Mouse (Mus musculus): ENCODE measurements around the gene Calhm5.
A peak's percentile ranks its signal among the peaks of the same experiment; 100 is the strongest.

The Calhm5 gene

DNA sequence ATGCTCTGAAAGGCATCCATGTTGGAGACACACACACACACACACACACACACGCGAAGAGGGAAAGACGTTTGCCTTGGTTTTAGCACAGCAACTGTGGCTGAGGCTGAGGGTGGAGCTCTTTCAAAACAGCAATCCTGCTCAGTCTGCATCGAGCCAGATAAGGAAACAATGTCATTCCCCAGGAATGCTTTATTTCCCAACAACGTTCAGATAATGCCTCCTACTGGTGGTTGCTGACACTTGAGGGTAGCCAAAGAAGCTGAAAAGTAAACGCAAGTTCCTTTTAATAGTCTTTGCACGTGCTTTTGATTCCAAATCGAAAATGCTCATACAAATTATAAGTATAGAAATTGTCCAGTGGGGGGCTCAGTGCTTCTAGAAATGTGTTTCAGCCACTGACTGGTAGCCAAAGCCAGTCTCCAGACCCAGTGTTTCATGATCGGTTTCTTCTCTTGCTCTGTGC, at the start of gene Calhm5:
Gene Calhm5, minus strand, starts transcription at position 102 of the 466 bp plus-strand sequence.
- DNase-seq = peak; percentile 6

DNA sequence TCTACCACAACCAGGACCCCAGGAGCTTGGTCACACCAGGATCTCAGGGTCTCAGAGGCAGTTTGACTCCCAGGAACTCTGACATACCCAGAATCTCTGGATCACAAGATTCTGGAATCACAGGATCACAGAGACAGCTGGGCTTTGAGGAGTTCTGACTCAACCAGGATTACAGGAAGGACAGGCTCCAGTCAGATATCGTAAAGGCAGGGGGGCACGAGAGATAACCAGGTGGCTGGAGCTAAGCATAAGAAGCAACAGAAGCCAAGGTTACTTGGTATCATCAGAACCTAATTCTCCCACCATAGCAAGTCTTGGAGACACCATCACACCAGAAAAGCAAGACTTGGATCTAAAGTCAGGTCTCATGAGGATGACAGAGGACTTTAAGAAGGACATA, 45.4 kb upstream of the Calhm5 start:
- DNase-seq = no peak

DNA sequence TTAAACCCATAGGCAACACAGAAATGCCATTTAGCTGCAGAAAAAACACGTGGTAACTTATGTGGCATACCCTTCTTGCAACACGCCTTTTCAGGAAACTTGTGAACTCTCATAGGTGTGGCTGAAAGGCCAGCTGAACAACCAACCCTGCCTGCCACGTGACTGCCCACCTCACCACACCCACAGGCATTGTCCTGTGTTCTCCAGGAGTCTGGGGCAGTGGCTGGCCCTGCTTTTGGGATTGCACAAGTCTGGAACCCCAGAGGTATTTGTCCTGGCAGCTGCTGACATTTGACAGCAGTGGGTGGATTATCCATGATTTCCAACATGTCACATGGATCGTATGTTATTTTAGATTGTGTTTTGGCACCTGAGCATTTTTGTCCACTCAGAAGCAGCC, 43.4 kb upstream of the Calhm5 start:
- DNase-seq = no peak

DNA sequence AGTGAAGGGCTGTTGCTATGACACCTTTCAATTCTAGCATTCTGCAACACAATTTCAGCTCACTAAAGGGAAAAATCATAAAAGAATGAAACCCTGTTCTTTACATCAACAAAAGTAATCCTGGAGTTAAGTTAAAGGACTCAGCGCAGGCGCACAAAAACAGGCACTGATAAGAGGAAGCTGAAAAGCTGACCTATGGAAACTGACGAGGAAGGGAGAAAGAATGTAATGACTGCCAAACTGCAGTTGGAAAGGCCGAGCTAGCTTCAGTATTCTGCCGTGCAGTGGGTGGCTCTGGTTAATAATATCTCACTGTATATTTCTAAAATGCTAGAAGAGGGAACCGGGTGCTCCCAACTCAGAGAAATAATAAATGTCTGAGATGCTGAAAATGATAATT, 41.7 kb upstream of the Calhm5 start:
- no peak for DNase-seq

DNA sequence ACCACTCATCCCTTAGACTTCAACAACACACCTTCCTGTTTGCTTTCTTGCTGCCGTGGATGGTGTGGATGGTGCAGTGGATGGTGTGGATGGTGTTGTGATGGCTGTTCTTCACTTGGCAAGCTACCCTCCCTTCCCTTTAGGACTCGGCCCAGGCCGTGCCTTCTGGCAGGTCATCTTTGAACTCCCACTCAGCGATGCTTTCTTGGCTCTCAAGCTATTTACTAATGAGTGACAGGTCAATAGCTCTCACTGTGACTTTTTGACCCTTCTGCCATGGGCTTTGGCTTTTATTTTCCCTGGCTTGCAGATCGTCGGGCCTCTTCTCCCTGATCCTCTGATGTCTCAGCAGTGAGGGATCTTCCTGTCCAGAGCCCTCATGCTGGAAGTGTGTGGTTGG, 40.1 kb upstream of the Calhm5 start:
- DNase-seq = no peak

DNA sequence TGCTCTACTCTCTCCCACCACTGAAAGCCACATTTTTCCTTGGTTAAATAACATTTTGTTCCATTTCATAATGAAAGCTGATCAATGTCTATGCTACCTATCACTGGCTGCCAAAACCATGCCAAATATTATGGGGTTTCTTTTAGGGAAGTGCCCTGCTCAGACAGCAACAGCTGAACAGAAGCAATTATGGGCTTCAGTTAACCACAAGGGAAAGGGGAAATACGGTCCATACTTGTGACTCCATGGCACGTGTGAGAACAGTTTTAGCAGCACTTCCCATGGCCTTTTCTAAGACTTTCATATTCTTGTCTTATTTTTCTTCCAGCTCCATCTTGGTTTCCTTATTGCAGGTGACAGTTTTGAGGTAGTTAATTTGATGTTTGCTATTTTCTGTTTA, 35.0 kb upstream of the Calhm5 start:
- DNase-seq = no peak

DNA sequence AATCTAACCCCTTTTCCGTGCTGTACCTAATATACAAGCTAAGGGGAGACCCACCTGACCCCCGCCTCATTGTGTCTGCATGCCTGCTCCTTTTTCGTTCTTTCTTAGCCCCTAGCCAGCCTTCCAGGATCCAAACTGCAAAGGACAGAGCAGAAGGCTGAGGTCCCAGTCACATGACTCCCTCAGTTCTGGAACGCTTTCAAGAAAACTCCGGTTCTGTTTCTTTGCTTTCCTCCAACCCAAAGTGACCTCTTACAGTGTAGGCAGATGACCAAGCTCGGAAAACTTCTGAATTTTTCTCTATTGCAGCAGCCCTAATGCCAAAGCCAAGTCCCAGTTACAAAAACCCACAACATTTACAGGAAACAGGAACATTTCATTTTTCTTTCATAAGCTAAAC, 32.1 kb upstream of the Calhm5 start:
- DNase-seq = no peak

DNA sequence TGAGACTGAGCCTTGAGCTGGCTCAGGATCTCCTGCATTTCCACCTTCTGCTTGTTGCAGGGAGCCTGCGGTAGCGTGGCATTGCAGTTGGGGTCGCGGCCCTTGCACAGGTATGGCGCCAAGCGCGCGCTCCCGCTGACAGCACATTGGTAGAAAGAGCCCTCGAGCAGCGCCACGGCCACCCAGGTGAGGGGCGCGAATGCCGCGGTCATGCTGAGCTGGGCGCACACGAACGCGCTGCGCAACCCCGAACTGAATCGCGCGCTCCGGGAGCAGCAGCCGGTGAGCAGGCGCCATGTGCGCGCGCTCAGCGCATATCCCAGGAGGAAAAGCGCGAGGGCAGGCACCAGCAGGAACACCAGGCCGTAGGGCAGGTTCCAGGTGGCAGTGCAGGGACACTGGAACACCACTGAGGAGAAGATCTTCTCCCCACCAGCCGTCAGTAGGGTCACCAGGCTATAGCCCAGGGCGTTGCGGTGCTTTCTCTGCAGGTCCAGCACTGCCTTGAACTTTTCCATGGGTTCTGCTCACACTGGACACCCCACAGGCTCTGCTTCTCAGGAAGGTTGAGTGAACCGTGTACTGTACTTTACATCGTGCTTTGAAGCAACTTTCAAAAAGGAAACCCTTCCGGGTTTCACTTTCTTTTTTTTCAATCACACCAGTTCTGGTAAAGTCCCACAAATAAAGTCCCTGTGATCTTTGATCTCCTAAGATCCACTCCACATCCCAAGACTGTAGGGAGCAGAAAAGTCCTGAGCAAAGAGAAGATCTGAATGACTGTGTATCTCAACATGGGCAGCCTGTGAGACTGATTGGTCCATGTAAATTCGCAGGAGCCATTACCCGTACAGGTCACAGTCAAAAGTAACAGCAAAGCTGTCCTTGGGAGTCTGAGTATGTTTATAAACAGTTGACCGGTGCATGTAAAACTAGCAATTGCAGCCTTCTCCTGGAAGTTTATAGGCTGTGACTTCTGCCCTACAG, 31.4 kb upstream of the Calhm5 start, which contains the start of gene Calhm6:
Gene Calhm6, minus strand, starts transcription at position 593 of the 987 bp plus-strand sequence.
- DNase-seq = peak; percentile 55

DNA sequence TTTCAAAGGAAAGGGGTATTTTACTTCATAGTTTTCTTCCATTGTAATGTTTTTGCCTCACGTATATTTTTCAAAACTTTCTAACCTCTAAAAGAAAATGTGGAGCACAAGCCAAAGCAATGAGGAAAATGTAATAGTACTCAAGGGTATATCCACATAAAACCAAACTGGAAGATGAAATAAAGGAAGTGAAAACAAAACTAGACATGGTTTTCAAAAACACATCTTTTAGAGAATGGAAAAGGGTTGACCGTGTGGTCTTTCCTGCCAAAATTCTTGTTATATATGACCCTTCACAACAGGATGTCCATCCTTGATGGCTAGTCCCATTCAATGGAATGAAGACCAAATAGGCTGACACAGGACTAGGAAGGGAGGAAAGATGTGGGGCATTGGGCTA, 22.1 kb upstream of the Calhm5 start:
- DNase-seq = no peak

DNA sequence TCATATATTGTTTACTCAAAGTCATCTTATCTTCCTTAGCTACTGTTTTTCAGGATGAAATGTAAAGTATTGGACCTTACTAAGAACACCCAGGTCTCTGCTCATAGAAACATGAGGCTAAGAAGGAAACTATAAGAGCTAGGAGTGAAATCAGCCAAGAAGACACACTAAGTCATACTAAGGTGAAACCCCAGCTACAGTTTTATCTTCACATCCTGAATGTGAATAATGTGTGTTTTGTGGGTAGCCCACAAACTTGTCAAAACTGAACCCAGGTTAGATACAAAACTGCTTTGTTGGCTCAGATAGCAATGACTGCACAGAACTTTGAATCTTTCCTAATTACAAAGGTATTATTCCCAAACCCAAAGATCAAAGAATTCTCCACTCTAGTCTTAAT, 21.5 kb upstream of the Calhm5 start:
- no peak for DNase-seq

DNA sequence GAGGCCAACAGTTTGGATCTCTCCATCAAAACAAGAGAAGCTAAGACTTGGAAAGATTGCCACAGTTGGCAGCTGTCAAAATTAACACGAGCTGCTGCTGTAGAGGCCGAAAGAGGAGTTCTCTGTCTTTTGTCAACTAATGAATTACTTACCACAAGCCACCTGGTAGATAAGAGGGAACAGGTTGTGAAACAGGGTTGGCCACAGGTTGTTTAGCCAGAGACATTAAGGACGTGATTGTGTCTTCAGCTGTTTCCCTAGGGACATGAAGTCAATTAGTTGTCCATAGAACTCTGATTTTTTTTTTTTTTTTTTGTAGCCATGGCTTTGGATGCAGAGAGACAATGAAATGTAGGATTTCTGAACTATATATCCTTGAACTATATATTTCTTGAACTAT, 20.8 kb upstream of the Calhm5 start:
- no peak for DNase-seq

DNA sequence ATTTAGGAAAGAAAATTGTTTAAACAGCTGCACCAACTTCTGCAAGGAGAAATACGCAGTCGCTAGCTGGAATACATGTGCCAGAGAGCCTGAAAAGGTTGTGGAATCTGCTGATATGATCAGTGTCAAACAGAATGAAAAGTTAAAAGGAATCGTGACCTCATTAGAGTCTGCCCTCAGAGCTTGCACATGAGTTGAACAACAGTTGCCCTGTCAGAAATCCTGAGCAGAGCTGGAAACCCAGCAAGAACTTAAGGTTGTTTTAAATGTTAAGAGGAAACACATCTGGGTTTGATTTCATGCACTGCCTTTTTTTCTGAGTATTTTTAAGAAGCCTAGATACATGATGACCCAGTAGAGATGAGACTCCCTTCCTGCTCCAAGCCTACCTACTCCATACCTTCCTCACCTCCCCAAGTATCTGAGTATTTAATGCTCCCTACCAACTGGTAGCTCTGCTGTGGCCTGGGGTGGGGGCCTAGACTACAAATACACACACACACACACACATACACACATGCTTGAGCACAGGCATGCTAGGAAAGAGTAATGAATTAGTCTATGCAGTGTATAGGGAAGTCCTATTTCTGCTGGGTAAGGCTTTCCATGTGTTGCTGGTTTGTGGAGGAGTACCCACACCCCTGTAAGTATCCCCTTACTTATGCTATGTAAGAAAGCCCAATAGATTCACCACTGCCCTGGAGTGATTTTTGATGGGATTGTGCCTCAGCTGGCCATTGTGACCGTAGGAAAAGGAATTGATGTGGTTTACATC, 15.8 kb upstream of the Calhm5 start:
- DNase-seq = no peak

DNA sequence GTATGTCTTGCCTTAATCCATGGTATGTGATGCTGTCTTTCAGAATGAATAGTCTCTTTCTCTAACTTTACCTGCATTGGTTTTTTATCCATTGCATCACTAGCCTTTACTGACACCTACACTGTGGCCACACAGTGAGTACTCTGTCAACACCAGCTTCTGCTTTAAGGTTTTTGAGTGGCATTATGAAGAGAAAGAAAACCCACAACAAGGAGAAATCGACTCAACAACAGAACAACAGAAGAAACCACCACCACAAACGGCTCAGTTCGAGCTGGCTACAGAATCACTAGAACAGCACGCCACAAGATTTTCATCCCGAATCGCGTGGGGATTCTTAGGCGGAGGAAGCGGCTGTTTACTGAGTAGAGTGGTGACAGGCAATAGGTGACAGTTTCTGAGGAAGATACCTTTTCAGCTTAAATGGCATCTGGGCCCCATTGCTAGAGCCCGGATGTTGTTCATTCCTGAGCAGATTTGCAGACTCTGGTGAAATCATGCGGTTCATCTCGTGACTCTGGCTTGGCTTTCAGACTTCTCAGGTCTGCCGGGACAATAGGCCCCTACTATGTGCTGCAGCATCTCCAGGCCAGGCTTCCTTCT, 14.6 kb upstream of the Calhm5 start:
- DNase-seq = peak; percentile 35

DNA sequence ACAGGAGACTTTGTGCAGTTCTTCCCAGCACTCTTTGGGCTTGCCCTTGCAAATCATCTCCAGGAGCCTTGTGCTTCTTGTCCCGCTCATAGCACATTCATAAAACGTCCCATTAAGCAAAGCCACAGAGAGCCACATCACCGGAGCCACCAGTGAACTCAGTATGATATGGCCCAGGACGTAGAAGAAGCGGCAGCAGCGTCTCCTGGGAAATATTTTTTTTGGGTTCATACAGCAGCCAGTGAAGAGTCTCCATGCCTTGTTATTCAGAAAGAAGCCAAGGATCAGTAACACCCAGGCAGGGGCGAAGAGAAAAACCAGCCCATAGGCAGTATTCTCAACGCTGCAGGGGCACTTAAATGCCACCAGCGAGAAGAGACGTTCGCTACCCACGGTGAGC, 355 bp downstream of the Calhm5 start:
- DNase-seq = no peak

DNA sequence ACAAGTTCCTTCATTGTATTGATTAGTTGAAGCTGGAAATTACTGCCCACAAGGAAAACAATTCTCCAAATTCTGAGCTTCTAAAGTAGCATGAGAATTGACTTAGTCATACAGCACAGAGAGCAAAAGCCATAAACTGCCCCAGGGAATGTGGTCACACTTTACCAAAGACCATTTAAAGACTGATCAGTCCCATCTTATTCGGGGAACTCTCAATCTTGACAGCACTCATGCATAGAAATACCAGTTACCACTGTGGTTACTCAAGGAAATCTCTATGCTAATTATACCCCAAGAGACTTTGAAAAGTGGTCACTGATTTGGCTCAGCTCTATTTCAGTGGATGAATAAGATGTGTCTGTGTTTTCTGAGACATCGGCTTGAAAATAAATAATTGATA, 1.2 kb downstream of the Calhm5 start:
- no peak for DNase-seq

DNA sequence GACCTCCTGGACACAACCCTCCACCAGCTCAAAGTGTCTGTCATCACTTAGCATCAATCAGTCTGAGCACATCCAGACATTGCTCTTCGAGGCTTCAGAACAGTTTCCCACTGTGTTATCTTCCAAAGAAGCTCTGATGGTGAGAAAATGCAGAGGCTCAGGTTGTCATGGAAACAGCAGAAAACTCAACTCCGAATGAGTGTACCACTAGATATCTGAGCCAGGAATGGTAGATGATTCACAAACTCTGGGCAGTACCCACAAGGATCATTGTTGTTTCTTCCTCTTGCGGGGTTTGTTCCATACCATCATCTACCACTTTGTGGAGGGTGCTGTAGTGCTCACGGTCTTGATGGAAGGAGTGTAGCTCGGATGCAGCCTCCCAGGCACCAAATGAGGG, 4.4 kb downstream of the Calhm5 start:
- no peak for DNase-seq

DNA sequence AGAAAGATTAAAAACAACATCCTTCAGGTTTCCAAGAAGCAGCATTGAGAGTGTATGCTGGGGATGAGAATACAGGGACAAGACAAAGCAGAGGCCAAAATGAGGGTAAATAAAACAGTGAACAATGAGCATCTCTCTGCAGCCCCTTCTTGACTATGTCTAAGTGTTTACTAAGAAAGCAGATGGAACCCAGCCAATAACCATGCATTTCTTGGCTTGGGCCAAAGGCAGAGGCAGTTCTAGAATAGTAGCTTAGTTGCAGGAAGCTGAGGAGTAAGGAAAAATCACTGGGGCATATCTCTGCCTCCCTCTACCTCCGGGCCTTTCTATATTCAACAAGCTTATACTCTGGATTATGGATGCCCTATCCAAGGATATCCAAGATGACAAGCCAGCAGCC, 5.8 kb downstream of the Calhm5 start:
- DNase-seq = no peak

DNA sequence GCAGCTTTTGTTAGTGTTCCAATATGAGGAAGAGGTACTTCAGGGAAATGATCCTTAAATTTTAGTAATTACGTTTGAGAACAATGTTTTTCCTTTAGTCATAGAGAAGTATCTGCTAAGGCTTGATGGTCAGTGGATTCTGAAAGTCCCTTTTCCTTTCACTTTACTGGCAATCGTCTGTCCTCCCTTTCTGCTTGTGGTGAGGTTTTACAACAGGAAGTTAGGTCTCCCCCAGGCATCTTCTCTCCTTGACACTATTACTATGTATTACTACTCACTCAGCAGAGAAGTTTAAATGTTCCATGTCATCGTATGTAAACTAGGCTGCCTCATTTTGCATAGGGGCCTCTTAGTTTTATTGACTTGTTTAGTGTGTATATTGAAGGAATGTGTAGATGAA, 6.8 kb downstream of the Calhm5 start:
- DNase-seq = no peak

DNA sequence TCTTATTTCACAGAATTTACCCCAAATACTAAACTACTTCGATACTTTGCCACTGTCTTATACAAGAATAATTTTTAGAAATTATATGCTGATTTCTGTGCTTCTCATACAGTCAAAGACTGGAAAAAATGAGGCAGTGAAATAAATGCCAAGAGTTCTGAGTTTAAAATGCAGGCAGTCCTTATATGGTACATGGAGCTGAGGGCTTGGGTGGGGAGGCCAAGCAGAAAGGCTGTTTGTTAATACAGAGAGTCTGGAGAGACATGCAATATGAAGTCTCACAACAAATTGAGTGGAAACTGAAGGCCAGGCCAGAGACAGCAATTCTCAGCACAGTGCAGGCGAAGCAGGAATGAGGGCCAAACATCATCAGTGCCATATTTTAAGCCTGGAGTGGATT, 7.8 kb downstream of the Calhm5 start:
- no peak for DNase-seq

DNA sequence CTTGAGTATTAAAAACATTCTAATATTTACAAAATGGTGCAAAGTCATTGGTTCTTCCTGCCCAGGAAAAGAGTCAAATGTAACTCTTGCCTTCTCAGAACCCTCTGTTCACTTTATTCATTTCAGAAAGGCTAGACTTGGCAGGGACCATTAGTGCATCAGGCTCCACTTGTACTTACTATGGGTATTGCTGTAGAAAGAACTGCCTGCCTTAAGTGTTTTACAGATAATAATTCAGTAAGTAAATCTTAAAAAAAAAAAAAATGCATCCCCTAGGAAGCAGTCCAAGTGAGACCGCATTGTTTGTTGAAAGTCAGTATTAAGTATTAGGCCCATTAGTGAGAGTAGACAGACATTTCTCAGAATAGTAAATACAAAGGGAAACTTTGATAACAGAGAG, 9.8 kb downstream of the Calhm5 start:
- no peak for DNase-seq

DNA sequence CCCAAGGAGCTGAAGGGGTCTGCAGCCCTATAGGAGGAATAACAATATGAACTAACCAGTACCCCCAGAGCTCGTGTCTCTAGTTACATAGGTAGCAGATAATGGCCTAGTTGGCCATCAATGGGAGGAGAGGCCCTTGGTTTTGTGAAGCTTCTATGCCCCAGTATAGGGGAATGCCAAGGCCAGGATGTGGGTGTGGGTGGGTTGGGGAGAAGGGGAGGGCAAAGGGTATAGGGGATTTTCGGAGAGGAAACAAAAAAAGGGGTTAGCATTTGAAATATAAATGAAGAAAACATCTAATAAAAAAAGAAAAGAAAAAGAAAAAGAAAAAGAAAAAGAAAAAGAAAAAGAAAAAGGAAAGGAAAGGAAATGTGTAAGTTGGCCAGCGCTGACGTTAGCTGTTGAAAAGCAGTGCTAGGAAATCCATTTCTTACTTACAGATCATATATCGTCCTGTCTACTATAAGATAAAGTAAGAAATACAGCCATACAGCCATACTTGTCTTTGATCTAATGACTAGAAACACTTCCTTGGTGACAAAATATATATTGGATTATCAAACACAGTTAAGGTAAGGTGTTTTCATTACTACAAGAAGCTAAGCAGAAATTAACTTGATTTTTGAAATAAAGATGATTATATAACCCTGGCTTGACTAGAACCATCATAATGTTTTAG, 21.7 kb downstream of the Calhm5 start:
- no peak for DNase-seq

DNA sequence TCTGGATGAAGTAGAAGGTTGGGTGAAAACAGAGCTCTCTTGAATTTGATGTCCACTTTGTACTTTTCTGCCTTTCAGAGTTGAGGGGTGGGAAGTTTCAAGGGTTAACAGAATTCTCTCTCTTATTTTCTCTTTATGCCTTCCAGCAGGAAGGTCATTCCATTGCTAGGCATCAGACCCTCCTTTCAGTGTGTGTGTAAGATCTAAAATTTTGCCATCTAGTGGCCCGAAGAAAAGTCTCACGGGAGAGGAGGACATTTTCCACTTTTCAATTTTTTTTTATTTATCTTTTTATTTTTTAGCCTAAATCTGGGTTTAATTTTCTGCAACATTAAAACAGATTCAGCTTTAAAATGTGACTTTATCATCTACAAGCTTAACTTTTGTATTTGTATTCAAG, 24.7 kb downstream of the Calhm5 start:
- no peak for DNase-seq

DNA sequence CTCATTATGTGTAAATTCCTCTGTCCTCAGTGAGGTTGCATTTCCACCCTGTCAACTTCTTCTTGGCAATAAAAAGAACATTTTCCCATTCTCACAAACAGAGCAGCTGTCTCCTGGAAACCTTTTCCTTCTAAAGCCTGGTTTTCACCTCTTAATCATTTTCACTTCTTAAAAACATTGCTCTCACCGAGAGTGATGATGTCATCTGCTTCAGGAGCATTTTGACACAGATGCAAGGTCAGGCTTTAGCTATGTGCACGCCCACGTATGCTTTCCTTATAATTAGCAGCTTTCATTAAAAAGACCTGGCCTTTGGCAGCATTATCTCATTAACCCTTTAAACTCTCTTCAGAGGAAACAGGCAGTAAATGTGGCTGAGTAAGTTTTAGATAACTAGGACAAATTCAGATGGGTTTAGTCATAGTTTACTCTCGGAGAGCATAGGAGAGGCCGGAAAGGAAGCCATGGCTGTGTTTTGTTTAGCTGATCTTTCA, 25.3 kb downstream of the Calhm5 start:
- DNase-seq = no peak
